Mouse (Mus musculus): ENCODE measurements around the gene Tspear.

DNA sequence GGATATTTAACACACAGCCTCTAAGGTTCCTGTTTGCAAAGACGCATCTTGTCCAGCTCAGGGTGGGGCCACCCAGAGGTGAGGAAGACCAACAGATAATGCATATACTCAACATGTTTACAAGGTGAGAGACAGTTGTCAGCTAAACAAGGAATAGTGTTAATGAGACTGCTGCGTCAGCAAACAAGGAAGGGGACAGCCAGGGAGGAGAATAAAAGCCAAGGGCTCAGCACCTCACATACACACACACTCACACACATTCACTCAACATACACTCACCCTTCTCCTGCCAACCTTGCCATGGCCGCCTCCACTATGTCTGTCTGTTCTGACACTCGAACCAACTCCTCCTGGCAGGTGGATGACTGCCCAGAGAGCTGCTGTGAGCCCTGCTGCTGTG lies 128.0 kb downstream of the Tspear start, which contains the start of gene Gm2696:
- TF ChIP-seq CTCF (IDR thresholded peaks at IDR 0.05 in 2 of 3, conservative IDR thresholded peaks at IDR 0.05 in 1 of 3; ENCODE audit: control insufficient read depth in 1 of 3, insufficient read depth in 1 of 3, low read depth in 2 of 3, low read length in 3 of 3, poor library complexity in 1 of 3, severe bottlenecking in 1 of 3): no peak
- no peak for TF ChIP-seq HCFC1 (IDR thresholded peaks at IDR 0.05; ENCODE audit: low read depth, low read length)
- TF ChIP-seq MAZ (IDR thresholded peaks at IDR 0.05; ENCODE audit: low read depth, low read length): no peak
- no peak for TF ChIP-seq POLR2AphosphoS5 (IDR thresholded peaks at IDR 0.05; ENCODE audit: borderline replicate concordance, low read depth, low read length)
- no peak for TF ChIP-seq SIN3A (IDR thresholded peaks at IDR 0.05; ENCODE audit: low read length)
- TF ChIP-seq MEF2A (IDR thresholded peaks at IDR 0.05; ENCODE audit: extremely low read depth, insufficient replicate concordance, low read depth, low read length, poor library complexity, severe bottlenecking): no peak
- no peak for TF ChIP-seq TBP (IDR thresholded peaks at IDR 0.05; ENCODE audit: low read depth, low read length)
- no peak for TF ChIP-seq ETS1 (IDR thresholded peaks at IDR 0.05; ENCODE audit: low read depth, low read length)
